Mouse (Mus musculus): ENCODE data around the gene Galnt14. TPM values are rescaled to one million over a fixed set of nuclear protein-coding genes. Genes with fewer than 3 reads are reported as not detected.
A peak's percentile ranks its signal among the peaks of the same experiment; 100 is the strongest.

Gene Galnt14
- total and polyA plus RNA-seq, 2 experiments from 2014 or later: 15.5 to 17.3 TPM

DNA sequence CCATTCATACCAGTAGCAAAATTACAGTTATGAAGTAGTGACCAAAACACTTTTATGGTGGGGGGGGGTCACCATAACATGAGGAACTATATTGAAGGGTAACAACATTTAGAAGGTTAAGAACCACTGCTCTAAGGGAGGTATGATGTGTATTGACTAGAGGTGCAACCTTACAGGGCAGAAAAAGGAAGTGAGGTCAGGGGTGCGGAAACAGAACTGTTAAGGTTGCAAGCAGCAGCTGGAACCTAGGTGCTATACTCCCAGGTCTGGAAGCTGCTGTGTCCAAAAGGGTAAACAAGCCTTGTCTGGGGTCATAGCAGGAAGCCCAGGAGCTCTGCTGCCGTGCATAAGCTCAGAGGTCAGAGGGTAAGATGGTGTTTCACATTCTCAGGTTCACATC is 162.8 kb downstream of the Galnt14 start:
- Histone ChIP-seq H3K4me1 (ENCODE audit: insufficient read depth, low read length) (peaks cover 6% of the 10 kb centered on the region; the same call in 1 of the 2 replicates), H3K4me2 (ENCODE audit: low read depth, low read length) (no peak overlapping the region), H3K4me3 (ENCODE audit: low read length) (no peak overlapping the region), H3K36me3 (ENCODE audit: insufficient read depth, low read length) (no peaks in the 10 kb centered on the region), H3K27ac (no peak overlapping the region), H3K9ac (replicated peaks; ENCODE audit: low read length) (no peak overlapping the region), H3K27me3 (ENCODE audit: insufficient read depth, low read length) (no peaks in the 10 kb centered on the region), H3K9me3 (ENCODE audit: low read length) (no peaks in the 10 kb centered on the region)
- ATAC-seq: no peak
- DNase-seq (ENCODE audit: low spot score): no peak
- 76% methylated on average over 2 of the region's 2 CpGs for WGBS
- TF ChIP-seq CTCF (IDR thresholded peaks at IDR 0.05; ENCODE audit: low read depth): no peak

DNA sequence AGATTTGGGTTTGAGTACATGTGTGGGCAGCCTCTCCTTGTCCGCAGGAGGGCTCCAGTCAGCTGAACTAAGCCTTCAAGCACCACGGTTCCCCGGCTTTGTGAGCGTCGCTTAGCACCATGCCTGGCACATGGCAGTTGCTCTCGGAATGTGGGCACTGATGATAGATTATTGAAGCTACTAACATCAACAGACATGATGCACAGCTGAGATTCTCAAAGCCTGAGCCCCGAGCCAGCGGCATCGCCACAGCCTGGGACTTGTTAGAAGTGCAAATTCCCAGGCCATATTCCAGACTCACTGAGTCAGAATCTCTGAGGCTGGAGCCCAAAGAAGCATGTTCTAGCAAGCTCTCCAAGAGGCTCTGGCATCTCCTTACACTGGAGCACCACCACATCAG is 168.3 kb downstream of the Galnt14 start:
- Histone ChIP-seq H3K4me3 (ENCODE audit: low read length) (no peak overlapping the region), H3K27ac (no peak overlapping the region)

DNA sequence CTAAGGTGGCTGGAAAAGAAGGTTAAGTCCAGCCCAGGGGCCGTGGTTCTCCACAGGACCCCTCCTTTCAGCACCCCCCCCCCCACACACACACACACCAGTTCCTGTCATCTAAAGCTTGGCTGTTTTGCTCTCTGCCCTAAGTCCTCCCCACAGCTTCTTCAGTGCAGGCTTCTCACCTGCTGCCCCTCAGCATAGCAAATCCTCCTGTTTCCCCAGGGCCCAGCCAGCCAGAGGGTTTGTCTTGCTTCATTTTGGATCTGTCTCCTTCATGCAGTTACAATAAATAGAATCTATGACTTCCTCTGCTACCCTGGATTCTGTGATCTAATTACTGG is 169.1 kb downstream of the Galnt14 start:
- Histone ChIP-seq H3K4me1 (ENCODE audit: insufficient read depth, low read length) (peaks cover 4% of the 10 kb centered on the region; the same call in 1 of the 2 replicates), H3K9ac (replicated peaks; ENCODE audit: low read length) (no peak overlapping the region), H3K4me2 (ENCODE audit: low read depth, low read length) (no peak overlapping the region), H3K9me3 (ENCODE audit: low read length) (no peaks in the 10 kb centered on the region), H3K27ac (no peak overlapping the region), H3K4me3 (ENCODE audit: low read length) (no peak overlapping the region), H3K36me3 (ENCODE audit: insufficient read depth, low read length) (no peaks in the 10 kb centered on the region), H3K27me3 (ENCODE audit: insufficient read depth, low read length) (no peaks in the 10 kb centered on the region)
- DNase-seq (ENCODE audit: low spot score) (no peak), ATAC-seq (peak; percentile 33; the same call in 1 of the 2 replicates)
- no peak for TF ChIP-seq CTCF (IDR thresholded peaks at IDR 0.05; ENCODE audit: low read depth)
- 31% methylated on average over 1 of the region's 1 CpGs for WGBS

More for the DNA sequence above, 168.3 kb downstream of the Galnt14 start:
- no peak for DNase-seq (ENCODE audit: low spot score)
- no peak overlapping the region for H3K9ac ChIP-seq (replicated peaks; ENCODE audit: low read length)
- no peaks in the 10 kb centered on the region for H3K27me3 ChIP-seq (ENCODE audit: insufficient read depth, low read length)
- no peaks in the 10 kb centered on the region for H3K36me3 ChIP-seq (ENCODE audit: insufficient read depth, low read length)
- no peak for TF ChIP-seq CTCF (IDR thresholded peaks at IDR 0.05; ENCODE audit: low read depth)
- H3K9me3 ChIP-seq (ENCODE audit: low read length): no peaks in the 10 kb centered on the region
- 66% methylated on average over 9 of the region's 9 CpGs for WGBS
- no peak for ATAC-seq
- H3K4me1 ChIP-seq (ENCODE audit: insufficient read depth, low read length): peaks cover 4% of the 10 kb centered on the region; the same call in 1 of the 2 replicates
- no peak overlapping the region for H3K4me2 ChIP-seq (ENCODE audit: low read depth, low read length)

DNA sequence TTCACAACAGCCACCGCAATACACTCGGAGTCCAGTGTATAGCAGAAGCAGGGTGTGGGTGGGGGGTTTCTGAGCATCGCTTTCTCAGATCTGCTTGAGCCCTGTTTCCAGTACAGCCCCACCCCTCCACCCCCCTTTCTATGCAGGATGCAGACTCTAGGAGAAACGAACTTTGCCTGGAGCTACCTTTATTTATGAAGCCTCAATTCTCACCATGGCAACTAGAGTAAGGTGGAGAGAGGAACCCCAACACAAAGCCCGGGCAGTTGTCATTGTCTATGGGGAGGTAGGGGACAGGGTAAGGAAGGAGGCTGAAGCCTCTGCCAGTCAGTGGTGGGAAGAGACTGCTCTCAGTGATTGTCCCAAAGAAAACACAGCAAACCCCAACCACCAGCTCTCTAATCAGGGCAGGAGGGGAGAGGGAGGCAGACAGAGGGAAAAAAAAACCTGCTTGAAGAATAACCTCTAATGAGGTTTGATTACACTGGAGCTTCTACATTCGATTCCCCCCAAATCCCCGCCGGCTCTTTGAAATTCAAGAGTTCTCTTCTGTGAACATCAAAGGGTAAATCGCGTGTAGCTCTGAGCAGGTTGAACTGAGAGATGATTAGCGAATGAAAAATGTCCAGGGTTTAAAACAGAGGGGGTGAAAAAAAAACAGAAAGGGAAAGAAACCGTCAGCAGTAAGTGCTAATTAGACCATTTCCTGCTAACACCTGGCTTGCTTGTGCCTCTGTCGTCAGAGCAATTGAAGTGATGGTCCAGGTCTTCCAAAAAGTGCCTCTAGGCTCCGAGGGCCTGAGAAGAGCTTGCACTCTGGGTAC is 169.6 kb downstream of the Galnt14 start:
- ATAC-seq: 0 out of 2 replicates have a peak, but pooled peaks have one; percentile 50
- H3K4me3 ChIP-seq (ENCODE audit: low read length): no peak overlapping the region
- DNase-seq (ENCODE audit: low spot score): peak; percentile 38
- no peak for TF ChIP-seq CTCF (IDR thresholded peaks at IDR 0.05; ENCODE audit: low read depth)
- H3K4me2 ChIP-seq (ENCODE audit: low read depth, low read length): no peak overlapping the region
- no peak overlapping the region for H3K9ac ChIP-seq (replicated peaks; ENCODE audit: low read length)
- no peaks in the 10 kb centered on the region for H3K27me3 ChIP-seq (ENCODE audit: insufficient read depth, low read length)
- 36% methylated on average over 14 of the region's 14 CpGs for WGBS
- H3K27ac ChIP-seq: no peak overlapping the region
- no peaks in the 10 kb centered on the region for H3K36me3 ChIP-seq (ENCODE audit: insufficient read depth, low read length)
- H3K9me3 ChIP-seq (ENCODE audit: low read length): no peaks in the 10 kb centered on the region
- H3K4me1 ChIP-seq (ENCODE audit: insufficient read depth, low read length): peaks cover 4% of the 10 kb centered on the region; the same call in 1 of the 2 replicates

- no peak for ATAC-seq
- DNase-seq (ENCODE audit: low spot score): no peak
- no peaks in the 10 kb centered on the region for H3K36me3 ChIP-seq (ENCODE audit: insufficient read depth, low read length)
- no peak overlapping the region for H3K9ac ChIP-seq (replicated peaks; ENCODE audit: low read length)
- H3K9me3 ChIP-seq (ENCODE audit: low read length): no peaks in the 10 kb centered on the region
- H3K27me3 ChIP-seq (ENCODE audit: insufficient read depth, low read length): no peaks in the 10 kb centered on the region
- H3K27ac ChIP-seq: no peak overlapping the region
- TF ChIP-seq CTCF (IDR thresholded peaks at IDR 0.05; ENCODE audit: low read depth): no peak
- H3K4me2 ChIP-seq (ENCODE audit: low read depth, low read length): no peak overlapping the region
- H3K4me3 ChIP-seq (ENCODE audit: low read length): no peak overlapping the region
- 89% methylated on average over 2 of the region's 2 CpGs for WGBS
- H3K4me1 ChIP-seq (ENCODE audit: insufficient read depth, low read length): no peaks in the 10 kb centered on the region
Measured at GRCm38 (mm10) chr17:73531896-73532295, 178.4 kb downstream of the Galnt14 start.

DNA sequence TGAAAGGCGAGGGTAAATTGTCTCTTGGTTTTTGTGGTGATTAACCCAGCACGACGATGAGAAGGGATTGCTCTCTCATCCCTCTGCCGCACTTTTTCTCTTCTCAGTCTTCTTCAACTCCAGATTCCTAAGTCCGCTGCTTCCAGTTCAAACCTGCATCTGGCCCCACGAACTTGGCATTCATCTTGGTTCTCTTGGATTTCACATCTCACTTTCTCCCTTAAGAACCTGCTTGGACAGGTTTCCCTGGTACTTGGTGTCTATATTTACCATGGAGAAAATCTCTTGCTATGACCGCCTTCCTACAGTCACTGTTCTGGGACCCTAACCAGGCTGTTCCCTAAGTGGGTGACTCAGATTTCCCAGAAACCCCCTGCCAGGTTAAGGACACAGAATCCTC is 188.1 kb downstream of the Galnt14 start:
- no peak for ATAC-seq
- Histone ChIP-seq H3K9ac (replicated peaks; ENCODE audit: low read length) (no peak overlapping the region), H3K9me3 (ENCODE audit: low read length) (no peaks in the 10 kb centered on the region), H3K4me2 (ENCODE audit: low read depth, low read length) (no peak overlapping the region), H3K4me1 (ENCODE audit: insufficient read depth, low read length) (no peaks in the 10 kb centered on the region), H3K36me3 (ENCODE audit: insufficient read depth, low read length) (no peaks in the 10 kb centered on the region), H3K4me3 (ENCODE audit: low read length) (no peak overlapping the region), H3K27me3 (ENCODE audit: insufficient read depth, low read length) (no peaks in the 10 kb centered on the region), H3K27ac (no peak overlapping the region)
- TF ChIP-seq CTCF (IDR thresholded peaks at IDR 0.05; ENCODE audit: low read depth): no peak
- no peak for DNase-seq (ENCODE audit: low spot score)
- WGBS: 88% methylated on average over 7 of the region's 7 CpGs

GRCm38 (mm10) chr17:73519350-73519749 is 190.9 kb downstream of the Galnt14 start:
- Histone ChIP-seq H3K9me3 (ENCODE audit: low read length) (no peaks in the 10 kb centered on the region), H3K27me3 (ENCODE audit: insufficient read depth, low read length) (no peaks in the 10 kb centered on the region), H3K4me3 (ENCODE audit: low read length) (no peak overlapping the region), H3K4me2 (ENCODE audit: low read depth, low read length) (no peak overlapping the region), H3K4me1 (ENCODE audit: insufficient read depth, low read length) (no peaks in the 10 kb centered on the region), H3K9ac (replicated peaks; ENCODE audit: low read length) (no peak overlapping the region), H3K36me3 (ENCODE audit: insufficient read depth, low read length) (no peaks in the 10 kb centered on the region), H3K27ac (no peak overlapping the region)
- DNase-seq (ENCODE audit: low spot score) (no peak), ATAC-seq (no peak)
- no peak for TF ChIP-seq CTCF (IDR thresholded peaks at IDR 0.05; ENCODE audit: low read depth)
- 85% methylated on average over 5 of the region's 5 CpGs for WGBS

All from hindbrain, postnatal 0 days (tissue).